Mouse (Mus musculus): ENCODE data around the gene Dlg5.

GRCm38 (mm10) chr14:24136908-24137307 is 108.8 kb downstream of the Dlg5 start:
- TF ChIP-seq CTCF (conservative IDR thresholded peaks at IDR 0.05; ENCODE audit: low read length): no peak
- TF ChIP-seq NANOG (IDR thresholded peaks at IDR 0.05; ENCODE audit: borderline replicate concordance, low read length): no peak
- TF ChIP-seq POU5F1 (IDR thresholded peaks at IDR 0.05; ENCODE audit: borderline replicate concordance, low read length): no peak
